In the genomic region with DNA sequence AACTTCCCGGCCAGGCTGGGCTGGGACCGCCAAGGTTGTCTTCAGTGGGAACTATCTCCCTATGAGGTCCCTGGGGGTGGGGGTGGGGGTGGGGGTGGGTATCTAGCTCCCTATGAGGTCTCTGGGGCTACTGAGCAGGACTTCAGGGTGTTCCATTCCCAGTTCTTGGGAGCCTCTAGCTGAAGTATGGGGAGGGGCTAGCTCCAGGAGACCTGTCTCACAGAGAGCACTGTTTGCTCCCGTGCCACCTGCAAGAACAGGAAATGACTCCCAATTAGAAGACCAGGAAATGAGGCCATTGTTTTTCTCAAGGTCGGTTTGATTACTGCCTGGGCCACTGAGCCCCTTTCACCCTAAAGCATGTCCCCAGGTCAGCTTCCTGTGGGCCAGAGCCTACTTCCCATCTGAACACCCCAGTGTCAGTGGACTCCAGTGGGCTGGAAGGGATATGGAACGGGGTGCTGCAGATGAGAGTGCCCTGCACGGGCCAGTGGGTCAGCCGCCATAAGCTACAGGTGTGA, we compare ENCODE assay signal across 9 mouse cellular contexts. TPM values are rescaled to one million over a fixed set of nuclear protein-coding genes. Genes with fewer than 3 reads are reported as not detected.
DNase-seq lines count a peak whose midpoint lies in the region; ATAC-seq and TF ChIP-seq lines count a peak whose summit lies in the region.
"Had no signal": no experiment of that assay in that cellular context is flagged by ENCODE, and none has a peak within 500 bp of the region (broad histone marks: within the 10 kb centered on the region; RNA-seq: fewer than 3 reads in every experiment).

No protein-coding gene starts in this region.

- no peak; the same call in 1 of the 2 replicates for ATAC-seq in kidney, embryonic 15.5 days (replicated peaks; ENCODE audit: low FRiP score)
- no peak for ATAC-seq in megakaryocyte, adult 5-6 weeks (ENCODE audit: poor library complexity, severe bottlenecking)
- ATAC-seq in stomach, embryonic 16.5 days (ENCODE audit: insufficient read depth, low FRiP score), result no peak
- ATAC-seq: hindbrain, embryonic 16.5 days had no signal

- no peak overlapping the region for H3K4me2 ChIP-seq in kidney, embryonic 15.5 days
- H3K4me2 ChIP-seq in stomach, embryonic 16.5 days (ENCODE audit: low read depth, low read length), result no peak overlapping the region

- no peak for TF ChIP-seq CTCF in gastrocnemius, adult 2 months (IDR thresholded peaks at IDR 0.05)

- H3K9me3 ChIP-seq in kidney, embryonic 15.5 days (replicated peaks), result no peaks in the 10 kb centered on the region
- H3K9me3 ChIP-seq in megakaryocyte, embryonic 14.5 days, result no peaks in the 10 kb centered on the region
- no peaks in the 10 kb centered on the region for H3K9me3 ChIP-seq in stomach, embryonic 16.5 days (replicated peaks; ENCODE audit: control insufficient read depth, low read length)

- WGBS in kidney, embryonic 15.5 days, result 32% methylated on average over 7 of the region's 7 CpGs
- 54% methylated on average over 7 of the region's 7 CpGs for WGBS in stomach, embryonic 16.5 days

- intact Hi-C loops in gastrocnemius, adult 2 months (cut with DNase I), result no loop called here
- intact Hi-C loops in gastrocnemius, postnatal 14 days (cut with DNase I; ENCODE audit: low total_unique reads), result no loop called here

- no peak overlapping the region for H3K4me3 ChIP-seq in gastrocnemius, adult 2 months
- H3K4me3 ChIP-seq in kidney, embryonic 15.5 days (replicated peaks), result no peak overlapping the region
- H3K4me3 ChIP-seq in megakaryocyte, embryonic 14.5 days (replicated peaks), result peak overlapping the region; percentile 18
- H3K4me3 ChIP-seq in stomach, embryonic 16.5 days (replicated peaks; ENCODE audit: low read length), result no peak overlapping the region

- H3K27ac ChIP-seq in gastrocnemius, adult 2 months, result peak overlapping the region; percentile 61
- H3K27ac ChIP-seq in kidney, embryonic 15.5 days, result peak overlapping the region; percentile 88
- peak overlapping the region; percentile 60 for H3K27ac ChIP-seq in stomach, embryonic 16.5 days (ENCODE audit: low read length)

- no peaks in the 10 kb centered on the region for H3K27me3 ChIP-seq in kidney, embryonic 15.5 days
- peaks cover 68% of the 10 kb centered on the region for H3K27me3 ChIP-seq in megakaryocyte, embryonic 14.5 days (replicated peaks)
- H3K27me3 ChIP-seq in stomach, embryonic 16.5 days (ENCODE audit: control insufficient read depth, insufficient read depth, low read length), result no peaks in the 10 kb centered on the region

- H3K4me1 ChIP-seq in kidney, embryonic 15.5 days, result peaks cover 42% of the 10 kb centered on the region
- peaks cover 64% of the 10 kb centered on the region for H3K4me1 ChIP-seq in megakaryocyte, embryonic 14.5 days
- H3K4me1 ChIP-seq in stomach, embryonic 16.5 days (ENCODE audit: control insufficient read depth, insufficient read depth, low read length), result peaks cover 18% of the 10 kb centered on the region

- H3K36me3 ChIP-seq in kidney, embryonic 15.5 days, result no peaks in the 10 kb centered on the region
- H3K36me3 ChIP-seq in megakaryocyte, embryonic 14.5 days (replicated peaks; ENCODE audit: low read length), result no peaks in the 10 kb centered on the region
- no peaks in the 10 kb centered on the region for H3K36me3 ChIP-seq in stomach, embryonic 16.5 days (ENCODE audit: control insufficient read depth, insufficient read depth, low read length)

- DNase-seq in gastrocnemius, adult 2 months, result peak; percentile 33
- DNase-seq in gastrocnemius, postnatal 14 days, result no peak
- DNase-seq in kidney, postnatal 10 days, result no peak
- no peak for DNase-seq in left cerebral cortex, adult 9 months (ENCODE audit: low spot score in 2 of 2)

- H3K9ac ChIP-seq in kidney, embryonic 15.5 days, result no peak overlapping the region
- no peak overlapping the region for H3K9ac ChIP-seq in stomach, embryonic 16.5 days (ENCODE audit: low read length)

RNA-seq across cellular contexts. Expression of a gene that starts 29.8 kb away (rescaled TPM):
- total RNA-seq in gastrocnemius, adult 2 months (2021), result 10 to 100 TPM; 16.9 to 22.7 TPM
- 10 to 100 TPM; 17.8 to 18.2 TPM for total RNA-seq in gastrocnemius, postnatal 14 days (2021)
- 32.4 and 35.4 TPM in 2 replicates for polyA plus RNA-seq in kidney, embryonic 15.5 days (2015; fragmentation: Nextera tagmentation; extraction: Ambion mirVana)
- polyA plus RNA-seq in megakaryocyte, embryonic 14.5 days (2012; ENCODE audit: insufficient read depth, low replicate concordance), result 33.5 and 113 TPM in 2 replicates
- total RNA-seq in megakaryocyte, adult 5-6 weeks (2015), result 22.8 TPM in 2 replicates
- 104 TPM in 2 replicates for total RNA-seq in megakaryocyte, adult 5-6 weeks (2017)
- 31.2 and 36.1 TPM in 2 replicates for polyA plus RNA-seq in stomach, embryonic 16.5 days (2015; fragmentation: Nextera tagmentation; extraction: Ambion mirVana)
